Mouse (Mus musculus) midbrain, embryonic 11.5 days (tissue): ENCODE measurements around the gene Fhit. TPM values are rescaled to one million over a fixed set of nuclear protein-coding genes. Genes with fewer than 3 reads are reported as not detected.

Experiments used
- ATAC-seq: fragments of 200-750 bp; cut with Nextera tagmentation; 2 replicates; pipeline ENCODE4 v1.8.0; 2017; ENCODE audit warnings: moderate TSS enrichment, moderate library complexity; ENCODE audit not compliant: low FRiP score
- DNase-seq: peaks from one replicate; pipeline ENCODE4 v3.0.0; 2015; ENCODE audit warnings: low spot score; ENCODE audit errors: missing footprints
- H3K27ac ChIP-seq: fragments of 300-500 bp; sonication (generic); 2 replicates; pipeline ENCODE4 v1.5.1; 2014; ENCODE audit warnings: low read depth, low read length
- H3K27me3 ChIP-seq: fragments of 300-500 bp; sonication (generic); 2 replicates; pipeline ENCODE4 v1.6.1; 2014; ENCODE audit warnings: mild to moderate bottlenecking, low read length, moderate library complexity, mixed read lengths; ENCODE audit not compliant: control insufficient read depth, insufficient read depth
- H3K36me3 ChIP-seq: fragments of 300-500 bp; sonication (generic); 2 replicates; pipeline ENCODE4 v1.6.1; 2014; ENCODE audit warnings: mild to moderate bottlenecking, low read length, moderate library complexity, mixed read lengths; ENCODE audit not compliant: control insufficient read depth, insufficient read depth
- H3K4me1 ChIP-seq: fragments of 300-500 bp; sonication (generic); 2 replicates; pipeline ENCODE4 v1.6.1; 2014; ENCODE audit warnings: low read length; ENCODE audit not compliant: control insufficient read depth, insufficient read depth
- H3K4me2 ChIP-seq: fragments of 300-500 bp; sonication (generic); 2 replicates; pipeline ENCODE4 v1.6.1; 2014; ENCODE audit warnings: mild to moderate bottlenecking, moderate library complexity
- H3K4me3 ChIP-seq: fragments of 300-500 bp; sonication (generic); 2 replicates; pipeline ENCODE4 v1.5.1; 2014; ENCODE audit warnings: low read depth, low read length
- H3K9ac ChIP-seq: fragments of 300-500 bp; sonication (generic); 2 replicates; pipeline ENCODE4 v1.6.1; 2014; ENCODE audit warnings: low read length
- H3K9me3 ChIP-seq: fragments of 300-500 bp; sonication (generic); 2 replicates; pipeline ENCODE4 v1.6.1; 2016; ENCODE audit warnings: low read length; ENCODE audit not compliant: control insufficient read depth
- WGBS: fragments of 180-500 bp; shearing (Covaris S2); extraction: QIAGEN DNeasy Blood & Tissue Kit; methylation state at CpG from one replicate; pipeline ENCODE4 v1.1.7; 2014; 5-methylcytosine and 5-hydroxymethylcytosine counted together
- polyA plus RNA-seq: library from polyadenylated mRNA; unstranded; fragments of >200 nt; fragmentation: Nextera tagmentation; extraction: Ambion mirVana; gene quantifications from 2 replicates; pipeline ENCODE4 v1.2.1, GENCODE M21; 2014

Gene Fhit
- polyA plus RNA-seq, 1 experiment from 2014 or later = 4.6 TPM

GRCm38 (mm10) chr14:10453001-10453861, 708.6 kb downstream of the Fhit start:
- Histone ChIP-seq H3K27ac (no peak overlapping the region), H3K9me3 (no peaks in the 10 kb centered on the region), H3K27me3 (no peaks in the 10 kb centered on the region; the same call in 1 of the 2 replicates), H3K4me1 (no peaks in the 10 kb centered on the region; the same call in 1 of the 2 replicates), H3K36me3 (no peaks in the 10 kb centered on the region), H3K4me3 (peak overlapping the region; percentile 13; the same call in 1 of the 2 replicates), H3K9ac (peak overlapping the region; percentile 49), H3K4me2 (peak overlapping the region; percentile 40)
- ATAC-seq (peak; percentile 92), DNase-seq (peak; percentile 94)
- 17% methylated on average over 14 of the region's 14 CpGs for WGBS

GRCm38 (mm10) chr14:10452234-10452633, 709.6 kb downstream of the Fhit start:
- WGBS = 92% methylated on average over 5 of the region's 5 CpGs
- no peak overlapping the region for H3K4me2 ChIP-seq
- H3K36me3 ChIP-seq = no peaks in the 10 kb centered on the region
- no peak overlapping the region for H3K27ac ChIP-seq
- no peak for ATAC-seq
- H3K9ac ChIP-seq = no peak overlapping the region
- no peak for DNase-seq
- no peaks in the 10 kb centered on the region; the same call in 1 of the 2 replicates for H3K27me3 ChIP-seq
- H3K4me1 ChIP-seq = no peaks in the 10 kb centered on the region; the same call in 1 of the 2 replicates
- H3K9me3 ChIP-seq = no peaks in the 10 kb centered on the region
- no peak overlapping the region for H3K4me3 ChIP-seq

- Histone ChIP-seq H3K4me1 (no peaks in the 10 kb centered on the region), H3K4me3 (no peak overlapping the region), H3K27ac (no peak overlapping the region), H3K4me2 (no peak overlapping the region), H3K9me3 (no peaks in the 10 kb centered on the region), H3K9ac (no peak overlapping the region), H3K36me3 (no peaks in the 10 kb centered on the region), H3K27me3 (no peaks in the 10 kb centered on the region)
- DNase-seq (no peak), ATAC-seq (no peak)
Observed at GRCm38 (mm10) chr14:10445360-10445759, 716.5 kb downstream of the Fhit start.

- WGBS = 68% methylated on average over 1 of the region's 1 CpGs
Observed at GRCm38 (mm10) chr14:10439007-10439749, 722.7 kb downstream of the Fhit start.

GRCm38 (mm10) chr14:10436193-10436592, 725.6 kb downstream of the Fhit start:
- ATAC-seq = no peak
- no peak overlapping the region for H3K4me2 ChIP-seq
- 90% methylated on average over 1 of the region's 1 CpGs for WGBS
- H3K4me3 ChIP-seq = no peak overlapping the region
- DNase-seq = no peak
- no peaks in the 10 kb centered on the region for H3K36me3 ChIP-seq
- H3K9me3 ChIP-seq = no peaks in the 10 kb centered on the region
- no peaks in the 10 kb centered on the region for H3K4me1 ChIP-seq
- H3K27ac ChIP-seq = no peak overlapping the region
- no peak overlapping the region for H3K9ac ChIP-seq
- H3K27me3 ChIP-seq = no peaks in the 10 kb centered on the region

More at GRCm38 (mm10) chr14:10439007-10439749, 722.7 kb downstream of the Fhit start:
- Histone ChIP-seq H3K4me3 (no peak overlapping the region), H3K9ac (no peak overlapping the region), H3K4me2 (no peak overlapping the region), H3K36me3 (no peaks in the 10 kb centered on the region), H3K27me3 (no peaks in the 10 kb centered on the region), H3K4me1 (no peaks in the 10 kb centered on the region), H3K27ac (no peak overlapping the region), H3K9me3 (no peaks in the 10 kb centered on the region)
- ATAC-seq (no peak), DNase-seq (no peak)

- H3K27ac ChIP-seq = no peak overlapping the region
- no peaks in the 10 kb centered on the region for H3K4me1 ChIP-seq
- ATAC-seq = no peak
- no peaks in the 10 kb centered on the region for H3K9me3 ChIP-seq
- H3K27me3 ChIP-seq = no peaks in the 10 kb centered on the region
- WGBS = 76% methylated on average over 2 of the region's 2 CpGs
- no peak overlapping the region for H3K9ac ChIP-seq
- H3K4me2 ChIP-seq = no peak overlapping the region
- no peak for DNase-seq
- no peaks in the 10 kb centered on the region for H3K36me3 ChIP-seq
- H3K4me3 ChIP-seq = no peak overlapping the region
Observed at GRCm38 (mm10) chr14:10432502-10432901, 729.3 kb downstream of the Fhit start.

GRCm38 (mm10) chr14:10430396-10431000, 731.3 kb downstream of the Fhit start:
- Histone ChIP-seq H3K27ac (no peak overlapping the region), H3K36me3 (no peaks in the 10 kb centered on the region), H3K9me3 (no peaks in the 10 kb centered on the region), H3K4me1 (no peaks in the 10 kb centered on the region), H3K9ac (no peak overlapping the region), H3K27me3 (no peaks in the 10 kb centered on the region), H3K4me3 (no peak overlapping the region), H3K4me2 (no peak overlapping the region)
- ATAC-seq = no peak
- WGBS = 90% methylated on average over 3 of the region's 3 CpGs
- no peak for DNase-seq

- WGBS = 16% methylated on average over 3 of the region's 3 CpGs
- no peak overlapping the region for H3K27ac ChIP-seq
- H3K4me1 ChIP-seq = no peaks in the 10 kb centered on the region
- no peak for DNase-seq
- H3K36me3 ChIP-seq = no peaks in the 10 kb centered on the region
- no peak overlapping the region for H3K4me2 ChIP-seq
- H3K9ac ChIP-seq = no peak overlapping the region
- H3K27me3 ChIP-seq = no peaks in the 10 kb centered on the region
- no peaks in the 10 kb centered on the region for H3K9me3 ChIP-seq
- ATAC-seq = peak; percentile 90
- H3K4me3 ChIP-seq = no peak overlapping the region
Observed at GRCm38 (mm10) chr14:10423499-10423898, 738.3 kb downstream of the Fhit start.

GRCm38 (mm10) chr14:10422261-10422660, 739.6 kb downstream of the Fhit start:
- 64% methylated on average over 1 of the region's 1 CpGs for WGBS
- ATAC-seq (no peak), DNase-seq (no peak)
- Histone ChIP-seq H3K4me1 (no peaks in the 10 kb centered on the region), H3K4me3 (no peak overlapping the region), H3K9me3 (no peaks in the 10 kb centered on the region), H3K27me3 (no peaks in the 10 kb centered on the region), H3K4me2 (no peak overlapping the region), H3K36me3 (no peaks in the 10 kb centered on the region), H3K9ac (no peak overlapping the region), H3K27ac (no peak overlapping the region)
